Mouse (Mus musculus): ENCODE results near the gene Gbgt1. TPM values are rescaled to one million over a fixed set of nuclear protein-coding genes. Genes with fewer than 3 reads are reported as not detected.
A peak's percentile ranks its signal among the peaks of the same experiment; 100 is the strongest.

Gbgt1 gene
- polyA plus RNA-seq, 1 experiment from 2014 or later: 3.5 TPM

GRCm38 (mm10) chr2:28532938-28533771, 36.5 kb downstream of the Gbgt1 start:
- H3K9ac ChIP-seq (ENCODE audit: low read depth, low read length): peak overlapping the region; percentile 74
- ATAC-seq (ENCODE audit: low FRiP score, low TSS enrichment): peak; percentile 90
- peaks cover 51% of the 10 kb centered on the region for H3K4me1 ChIP-seq (ENCODE audit: control insufficient read depth, insufficient read depth, low read length)
- peak overlapping the region; percentile 62 for H3K27ac ChIP-seq (ENCODE audit: low read depth, low read length)
- no peaks in the 10 kb centered on the region for H3K36me3 ChIP-seq (ENCODE audit: control insufficient read depth, insufficient read depth, low read length)
- 2% methylated on average over 49 of the region's 49 CpGs for WGBS
- peak overlapping the region; percentile 84 for H3K4me2 ChIP-seq (replicated peaks; ENCODE audit: low read depth, low read length)
- no peaks in the 10 kb centered on the region for H3K27me3 ChIP-seq (ENCODE audit: control insufficient read depth, insufficient read depth, low read length)
- peak overlapping the region; percentile 65 for H3K4me3 ChIP-seq (ENCODE audit: low read length)
- H3K9me3 ChIP-seq (ENCODE audit: control insufficient read depth, low read length): no peaks in the 10 kb centered on the region

GRCm38 (mm10) chr2:28533901-28534435, 37.3 kb downstream of the Gbgt1 start:
- H3K4me3 ChIP-seq (ENCODE audit: low read length): peak overlapping the region; percentile 65
- no peak for ATAC-seq (ENCODE audit: low FRiP score, low TSS enrichment)

GRCm38 (mm10) chr2:28534436-28535262, 38.0 kb downstream of the Gbgt1 start:
- H3K27me3 ChIP-seq (ENCODE audit: control insufficient read depth, insufficient read depth, low read length): no peaks in the 10 kb centered on the region
- 44% methylated on average over 11 of the region's 11 CpGs for WGBS

More at GRCm38 (mm10) chr2:28533901-28534435, 37.3 kb downstream of the Gbgt1 start:
- Histone ChIP-seq H3K4me2 (replicated peaks; ENCODE audit: low read depth, low read length) (peak overlapping the region; percentile 84), H3K27ac (ENCODE audit: low read depth, low read length) (peak overlapping the region; percentile 62), H3K9me3 (ENCODE audit: control insufficient read depth, low read length) (no peaks in the 10 kb centered on the region), H3K36me3 (ENCODE audit: control insufficient read depth, insufficient read depth, low read length) (no peaks in the 10 kb centered on the region), H3K9ac (ENCODE audit: low read depth, low read length) (peak overlapping the region; percentile 74; the same call in 1 of the 2 replicates), H3K27me3 (ENCODE audit: control insufficient read depth, insufficient read depth, low read length) (no peaks in the 10 kb centered on the region), H3K4me1 (ENCODE audit: control insufficient read depth, insufficient read depth, low read length) (peaks cover 56% of the 10 kb centered on the region)
- WGBS: 64% methylated on average over 7 of the region's 7 CpGs

GRCm38 (mm10) chr2:28535263-28535540, 38.5 kb downstream of the Gbgt1 start:
- Histone ChIP-seq H3K4me3 (ENCODE audit: low read length) (peak overlapping the region; percentile 8; the same call in 1 of the 2 replicates), H3K9me3 (ENCODE audit: control insufficient read depth, low read length) (no peaks in the 10 kb centered on the region), H3K27me3 (ENCODE audit: control insufficient read depth, insufficient read depth, low read length) (no peaks in the 10 kb centered on the region), H3K27ac (ENCODE audit: low read depth, low read length) (peak overlapping the region; percentile 52; the same call in 1 of the 2 replicates), H3K4me1 (ENCODE audit: control insufficient read depth, insufficient read depth, low read length) (peaks cover 57% of the 10 kb centered on the region), H3K9ac (ENCODE audit: low read depth, low read length) (no peak overlapping the region), H3K4me2 (replicated peaks; ENCODE audit: low read depth, low read length) (peak overlapping the region; percentile 84; the same call in 1 of the 2 replicates), H3K36me3 (ENCODE audit: control insufficient read depth, insufficient read depth, low read length) (no peaks in the 10 kb centered on the region)
- no peak for ATAC-seq (ENCODE audit: low FRiP score, low TSS enrichment)
- 30% methylated on average over 4 of the region's 4 CpGs for WGBS

More at GRCm38 (mm10) chr2:28534436-28535262, 38.0 kb downstream of the Gbgt1 start:
- H3K27ac ChIP-seq (ENCODE audit: low read depth, low read length): peak overlapping the region; percentile 52
- H3K4me2 ChIP-seq (replicated peaks; ENCODE audit: low read depth, low read length): peak overlapping the region; percentile 84
- peaks cover 60% of the 10 kb centered on the region for H3K4me1 ChIP-seq (ENCODE audit: control insufficient read depth, insufficient read depth, low read length)
- no peak for ATAC-seq (ENCODE audit: low FRiP score, low TSS enrichment)
- no peaks in the 10 kb centered on the region for H3K9me3 ChIP-seq (ENCODE audit: control insufficient read depth, low read length)
- H3K9ac ChIP-seq (ENCODE audit: low read depth, low read length): peak overlapping the region; percentile 74; the same call in 1 of the 2 replicates
- H3K4me3 ChIP-seq (ENCODE audit: low read length): peak overlapping the region; percentile 65; the same call in 1 of the 2 replicates
- no peaks in the 10 kb centered on the region for H3K36me3 ChIP-seq (ENCODE audit: control insufficient read depth, insufficient read depth, low read length)

- Histone ChIP-seq H3K4me3 (ENCODE audit: low read length) (no peak overlapping the region), H3K4me2 (replicated peaks; ENCODE audit: low read depth, low read length) (peak overlapping the region; percentile 84; the same call in 1 of the 2 replicates), H3K36me3 (ENCODE audit: control insufficient read depth, insufficient read depth, low read length) (no peaks in the 10 kb centered on the region), H3K27me3 (ENCODE audit: control insufficient read depth, insufficient read depth, low read length) (no peaks in the 10 kb centered on the region), H3K27ac (ENCODE audit: low read depth, low read length) (no peak overlapping the region), H3K4me1 (ENCODE audit: control insufficient read depth, insufficient read depth, low read length) (peaks cover 52% of the 10 kb centered on the region), H3K9me3 (ENCODE audit: control insufficient read depth, low read length) (no peaks in the 10 kb centered on the region), H3K9ac (ENCODE audit: low read depth, low read length) (no peak overlapping the region)
- ATAC-seq (ENCODE audit: low FRiP score, low TSS enrichment): no peak
- 44% methylated on average over 7 of the region's 7 CpGs for WGBS
Observed at GRCm38 (mm10) chr2:28535650-28536049, 39.0 kb downstream of the Gbgt1 start.

- Histone ChIP-seq H3K4me3 (ENCODE audit: low read length) (no peak overlapping the region), H3K9me3 (ENCODE audit: control insufficient read depth, low read length) (no peaks in the 10 kb centered on the region), H3K4me2 (replicated peaks; ENCODE audit: low read depth, low read length) (no peak overlapping the region), H3K9ac (ENCODE audit: low read depth, low read length) (no peak overlapping the region), H3K27ac (ENCODE audit: low read depth, low read length) (no peak overlapping the region), H3K27me3 (ENCODE audit: control insufficient read depth, insufficient read depth, low read length) (no peaks in the 10 kb centered on the region), H3K36me3 (ENCODE audit: control insufficient read depth, insufficient read depth, low read length) (no peaks in the 10 kb centered on the region; the same call in 1 of the 2 replicates), H3K4me1 (ENCODE audit: control insufficient read depth, insufficient read depth, low read length) (peaks cover 49% of the 10 kb centered on the region)
- ATAC-seq (ENCODE audit: low FRiP score, low TSS enrichment): no peak
- 53% methylated on average over 4 of the region's 4 CpGs for WGBS
Observed at GRCm38 (mm10) chr2:28536166-28536565, 39.5 kb downstream of the Gbgt1 start.

- no peaks in the 10 kb centered on the region for H3K27me3 ChIP-seq (ENCODE audit: control insufficient read depth, insufficient read depth, low read length)
- no peak overlapping the region for H3K27ac ChIP-seq (ENCODE audit: low read depth, low read length)
- H3K36me3 ChIP-seq (ENCODE audit: control insufficient read depth, insufficient read depth, low read length): peaks cover 1% of the 10 kb centered on the region
- H3K4me3 ChIP-seq (ENCODE audit: low read length): no peak overlapping the region
- H3K9ac ChIP-seq (ENCODE audit: low read depth, low read length): no peak overlapping the region
- 84% methylated on average over 11 of the region's 11 CpGs for WGBS
- H3K9me3 ChIP-seq (ENCODE audit: control insufficient read depth, low read length): no peaks in the 10 kb centered on the region
- peaks cover 47% of the 10 kb centered on the region for H3K4me1 ChIP-seq (ENCODE audit: control insufficient read depth, insufficient read depth, low read length)
- ATAC-seq (ENCODE audit: low FRiP score, low TSS enrichment): no peak
- no peak overlapping the region for H3K4me2 ChIP-seq (replicated peaks; ENCODE audit: low read depth, low read length)
Observed at GRCm38 (mm10) chr2:28536766-28537633, 40.3 kb downstream of the Gbgt1 start.

GRCm38 (mm10) chr2:28537634-28537920, 40.9 kb downstream of the Gbgt1 start:
- Histone ChIP-seq H3K27ac (ENCODE audit: low read depth, low read length) (no peak overlapping the region), H3K4me1 (ENCODE audit: control insufficient read depth, insufficient read depth, low read length) (peaks cover 41% of the 10 kb centered on the region), H3K9me3 (ENCODE audit: control insufficient read depth, low read length) (no peaks in the 10 kb centered on the region), H3K4me2 (replicated peaks; ENCODE audit: low read depth, low read length) (no peak overlapping the region), H3K36me3 (ENCODE audit: control insufficient read depth, insufficient read depth, low read length) (peaks cover 7% of the 10 kb centered on the region), H3K9ac (ENCODE audit: low read depth, low read length) (no peak overlapping the region), H3K4me3 (ENCODE audit: low read length) (no peak overlapping the region), H3K27me3 (ENCODE audit: control insufficient read depth, insufficient read depth, low read length) (no peaks in the 10 kb centered on the region)
- WGBS: 50% methylated on average over 4 of the region's 4 CpGs
- ATAC-seq (ENCODE audit: low FRiP score, low TSS enrichment): no peak
